Mouse (Mus musculus) lung, postnatal 14 days (tissue): ENCODE measurements around the gene Zfp428.
"Not testable (repeated sequence)": the region's sequence is repeated elsewhere in the genome, so short reads cannot be mapped to it uniquely, and the experiment has no call there.

Experiments used
- DNase-seq: peaks from one replicate; pipeline ENCODE4 v3.0.0; 2021

The Zfp428 gene

GRCm38 (mm10) chr7:24481474-24482207 lies 25.2 kb upstream of the Zfp428 start, which contains the start of gene Cadm4:
TSS of gene Cadm4 (plus strand) at chr7:24482023.
- peak; percentile 80 for DNase-seq

DNA sequence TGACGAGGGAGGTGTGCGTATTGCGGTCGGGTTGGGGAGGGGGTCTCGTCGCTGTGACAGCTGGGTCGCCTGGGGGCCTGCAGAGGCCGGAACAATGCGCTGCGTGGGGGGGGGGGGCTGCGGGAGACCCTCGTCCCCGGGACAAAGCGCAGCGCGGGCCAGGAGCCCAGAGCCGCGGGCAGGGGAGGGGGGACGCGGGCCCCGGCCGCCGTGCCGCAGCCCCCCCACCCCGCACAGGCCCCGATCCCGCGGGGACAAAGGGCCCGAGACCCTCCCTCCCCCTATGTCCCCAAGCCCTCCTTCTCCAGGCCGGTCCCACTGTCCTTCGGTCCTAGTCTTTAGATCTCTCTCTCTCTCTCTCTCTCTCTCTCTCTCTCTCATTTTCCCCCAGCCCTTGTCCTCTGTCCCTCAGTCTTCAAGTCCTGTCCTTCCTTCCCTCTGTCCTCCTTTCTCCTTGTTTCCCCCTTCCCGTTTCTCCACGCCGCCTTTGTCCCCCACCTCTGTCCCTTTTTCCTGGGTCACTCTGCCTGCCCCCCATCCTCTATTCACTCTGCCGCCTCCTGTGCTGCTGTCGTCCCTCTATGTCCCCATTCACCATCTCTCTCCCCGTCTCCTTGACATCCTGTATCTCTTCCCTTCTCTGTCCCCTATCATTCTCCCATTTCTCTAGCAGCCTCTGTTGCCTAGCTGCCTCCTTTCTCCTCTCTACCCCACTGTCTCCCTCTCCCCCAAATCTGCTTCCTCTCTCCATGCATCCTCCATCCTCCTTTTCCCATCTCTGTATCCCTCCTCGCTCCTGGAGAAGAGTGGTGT lies 24.4 kb upstream of the Zfp428 start:
- DNase-seq = no peak

DNA sequence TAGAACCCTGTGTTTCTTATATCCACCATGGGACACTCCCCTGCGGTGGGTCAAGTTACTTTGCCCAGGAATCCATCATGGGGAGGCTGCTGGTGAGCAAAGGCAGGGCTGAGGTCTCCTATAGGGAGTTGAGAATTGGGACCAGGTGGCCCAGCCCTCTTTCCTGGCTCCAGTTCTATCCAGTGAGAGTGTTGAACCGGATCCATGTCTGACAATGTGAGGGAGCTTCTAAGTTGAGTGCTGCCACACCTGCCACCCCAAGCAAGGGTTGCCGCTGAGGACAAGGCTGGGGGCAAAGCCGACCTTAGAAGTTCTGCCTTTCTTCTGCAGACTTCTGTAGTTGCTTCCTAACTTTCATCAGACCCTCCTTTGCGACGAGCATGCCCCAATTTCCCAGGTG lies 23.5 kb upstream of the Zfp428 start:
- DNase-seq = not testable (repeated sequence)

DNA sequence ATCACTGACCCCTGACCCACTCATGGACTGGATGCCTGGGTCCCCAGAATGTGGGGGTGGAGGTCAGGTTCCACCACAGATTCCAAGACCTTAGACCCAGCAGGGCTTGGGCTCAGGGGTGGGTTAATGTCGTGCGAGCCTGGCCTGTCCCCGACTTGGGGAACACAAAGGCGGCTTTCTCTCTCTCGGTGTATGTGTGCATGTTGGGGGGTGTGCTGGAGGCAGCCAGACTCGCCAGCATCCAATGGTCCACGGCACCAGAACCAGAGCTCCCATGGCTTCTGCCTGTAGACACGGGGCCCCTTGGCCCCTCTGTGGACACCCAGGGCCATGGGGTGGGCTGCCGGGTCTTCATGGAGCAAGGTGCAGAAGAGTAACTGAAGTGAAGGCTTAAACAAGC lies 21.3 kb upstream of the Zfp428 start:
- DNase-seq = no peak

DNA sequence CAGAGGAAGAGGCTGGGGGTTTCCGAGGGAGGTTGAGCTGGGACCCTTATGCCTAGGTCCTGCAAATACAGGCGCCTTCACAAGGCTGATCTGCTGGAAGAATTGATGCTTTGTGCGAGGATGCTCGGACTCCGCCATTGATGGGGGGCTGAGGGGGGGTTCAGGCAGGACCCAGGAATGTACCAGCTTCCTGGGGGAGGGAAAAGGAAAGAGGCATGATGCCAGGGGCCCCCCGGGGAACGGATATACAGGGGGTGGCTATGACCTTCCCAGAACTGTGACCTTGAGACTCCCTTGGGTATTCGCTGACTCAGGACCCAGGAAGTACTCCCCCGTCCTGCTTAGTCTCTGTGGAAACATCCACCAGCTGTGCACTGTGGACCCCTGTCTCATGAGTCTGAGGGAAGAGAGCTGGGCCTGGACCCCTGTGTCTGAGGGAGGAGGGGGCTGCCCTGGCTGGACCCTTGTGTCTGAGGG lies 20.1 kb upstream of the Zfp428 start:
- no peak for DNase-seq

GRCm38 (mm10) chr7:24487403-24487802 lies 19.4 kb upstream of the Zfp428 start:
- no peak for DNase-seq

DNA sequence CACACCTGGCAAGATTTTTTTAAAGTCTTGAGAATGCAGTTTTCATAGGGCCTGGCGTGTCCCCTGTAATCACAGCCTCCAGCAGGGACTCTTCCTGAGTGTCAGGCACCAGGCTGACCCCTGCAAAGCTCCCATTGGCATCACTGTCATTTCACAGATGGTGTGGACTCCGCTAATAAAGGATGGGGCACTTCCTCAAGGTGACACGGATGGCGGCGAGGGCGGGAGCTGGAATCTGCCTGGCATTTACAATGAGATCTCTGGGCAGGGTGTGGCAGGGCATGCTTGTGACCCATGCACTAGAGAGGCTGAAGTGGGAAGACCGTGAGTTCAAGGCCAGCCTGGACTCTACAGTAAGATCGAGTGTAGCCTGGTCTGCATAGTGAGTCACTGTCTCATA lies 18.5 kb upstream of the Zfp428 start:
- no peak for DNase-seq

GRCm38 (mm10) chr7:24499856-24500577 lies 6.8 kb upstream of the Zfp428 start:
- DNase-seq = no peak

GRCm38 (mm10) chr7:24500929-24501328 lies 5.9 kb upstream of the Zfp428 start:
- DNase-seq = peak; percentile 45

- peak; percentile 17 for DNase-seq
Observed at GRCm38 (mm10) chr7:24501492-24501891, 5.3 kb upstream of the Zfp428 start.

- no peak for DNase-seq
Observed at GRCm38 (mm10) chr7:24504004-24504403, 2.8 kb upstream of the Zfp428 start.

DNA sequence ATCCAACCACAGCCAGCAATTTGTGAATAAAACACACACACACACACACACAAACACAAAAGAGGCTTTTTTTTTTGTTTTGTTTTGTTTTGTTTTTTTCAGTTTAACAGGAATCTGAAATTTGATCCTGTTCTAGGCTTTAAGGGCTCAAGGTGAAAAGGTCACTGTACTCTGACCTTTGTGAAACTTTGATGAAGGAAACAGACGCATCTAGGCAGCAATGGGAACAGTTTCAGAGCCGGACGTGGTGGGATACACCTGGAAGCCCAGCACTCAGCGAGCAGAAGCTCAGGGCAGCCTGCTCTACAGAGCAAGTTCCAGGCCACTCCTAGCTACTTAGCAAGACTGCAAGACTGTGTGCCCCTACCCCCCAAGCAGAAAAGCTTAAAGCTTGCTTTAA lies 1.9 kb upstream of the Zfp428 start:
- DNase-seq = no peak

DNA sequence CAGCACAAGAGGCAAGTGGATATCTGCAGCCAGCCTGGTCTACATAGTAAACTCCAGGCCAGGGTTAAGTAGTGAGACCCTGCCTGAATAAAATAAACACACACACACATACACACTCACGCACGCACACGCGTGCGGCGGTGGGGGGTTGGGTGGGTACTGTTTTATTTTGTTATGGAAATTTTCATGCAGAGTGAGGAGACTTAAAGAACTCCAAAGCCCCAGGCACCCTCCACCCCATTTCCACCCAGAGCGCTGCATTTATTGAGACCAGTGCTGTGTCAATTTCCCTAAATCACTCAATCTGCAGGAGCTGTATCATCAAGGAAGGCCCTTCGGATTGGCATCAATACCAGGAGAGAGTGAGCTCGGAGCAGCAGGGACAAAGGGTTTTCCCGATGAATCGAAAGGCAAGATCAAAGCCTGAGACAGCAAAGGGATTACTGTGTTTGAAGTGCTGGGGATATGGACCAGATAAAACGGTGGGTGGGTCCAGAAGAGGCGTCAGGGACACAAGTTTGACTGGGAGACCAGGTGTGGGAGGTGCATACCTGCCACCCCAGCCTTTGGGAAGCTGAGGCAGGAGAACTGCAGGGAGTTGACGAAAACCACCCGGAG lies 1.2 kb upstream of the Zfp428 start:
- no peak for DNase-seq

GRCm38 (mm10) chr7:24506065-24506459 lies 744 bp upstream of the Zfp428 start:
- DNase-seq = no peak

GRCm38 (mm10) chr7:24506476-24506837 lies 349 bp upstream of the Zfp428 start:
- peak; percentile 35 for DNase-seq

- no peak for DNase-seq
Observed at GRCm38 (mm10) chr7:24507726-24508114, 914 bp downstream of the Zfp428 start.

DNA sequence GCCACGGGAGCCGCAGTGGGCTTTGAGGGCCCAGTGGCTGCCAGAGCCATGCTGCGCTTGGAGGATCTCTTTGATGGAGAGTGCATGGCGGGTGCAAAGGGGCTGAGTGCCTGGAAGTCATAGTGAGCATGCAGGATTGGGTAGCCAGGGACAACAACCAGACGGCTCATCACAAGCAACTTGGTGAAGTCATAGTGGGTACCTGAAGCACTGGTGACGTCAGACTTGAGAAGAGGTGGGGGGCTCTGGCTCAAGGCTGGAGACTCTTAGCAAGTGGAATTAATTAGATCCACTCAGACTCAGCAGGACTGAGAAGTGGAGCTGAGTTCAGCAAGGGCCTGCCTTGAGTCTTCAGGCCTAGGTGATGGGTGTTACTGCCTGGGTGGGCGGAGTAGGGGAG lies 5.5 kb downstream of the Zfp428 start, which contains the start of gene AC161166.1:
AC161166.1 (minus strand) TSS at position 101 of the 400 bp plus-strand sequence.
- no peak for DNase-seq

GRCm38 (mm10) chr7:24516319-24516718 lies 9.5 kb downstream of the Zfp428 start:
- DNase-seq = not testable (repeated sequence)

- no peak for DNase-seq
Observed at GRCm38 (mm10) chr7:24517077-24517476, 10.3 kb downstream of the Zfp428 start.

DNA sequence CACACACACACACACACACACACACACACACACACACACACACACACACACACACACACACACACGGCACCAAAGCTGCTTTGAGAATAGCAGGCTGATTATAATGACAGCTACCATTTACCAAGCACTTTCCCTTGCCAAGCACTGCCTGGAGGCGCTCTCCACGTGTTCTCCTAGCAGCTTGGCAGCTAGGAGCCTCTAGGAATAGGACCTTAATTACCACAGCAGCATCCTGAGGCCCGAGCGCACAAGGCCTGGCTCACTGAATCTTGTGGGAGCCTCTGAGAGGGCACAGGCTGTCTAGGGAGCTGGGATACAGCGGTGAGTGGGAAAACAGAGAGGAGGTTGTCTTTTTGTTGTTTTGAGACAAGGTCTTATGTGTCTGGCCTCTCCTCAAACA lies 10.8 kb downstream of the Zfp428 start:
- DNase-seq = no peak

- DNase-seq = no peak
Observed at GRCm38 (mm10) chr7:24519130-24519529, 12.3 kb downstream of the Zfp428 start.

DNA sequence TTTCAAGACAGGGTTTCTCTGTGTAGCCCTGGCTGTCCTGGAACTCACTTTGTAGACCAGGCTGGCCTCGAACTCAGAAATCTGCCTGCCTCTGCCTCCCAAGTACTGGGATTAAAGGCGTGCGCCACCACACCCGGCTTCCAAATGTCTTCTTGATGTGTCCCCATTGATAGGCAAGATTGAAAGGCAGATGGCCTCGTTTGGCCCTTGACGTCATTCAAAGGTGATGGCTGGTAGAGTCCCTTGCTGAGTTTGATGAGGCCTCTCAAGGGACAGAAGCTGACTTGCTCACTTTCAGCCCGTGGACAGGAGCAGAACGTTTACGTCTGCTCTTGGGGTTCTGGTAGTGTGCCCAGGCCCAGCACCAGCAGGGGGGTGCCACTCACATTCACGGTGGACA lies 13.2 kb downstream of the Zfp428 start:
- DNase-seq = not testable (repeated sequence)

- no peak for DNase-seq
Observed at GRCm38 (mm10) chr7:24522805-24523204, 16.0 kb downstream of the Zfp428 start.
